Mouse (Mus musculus): ENCODE results near the gene Tesk1. TPM values are rescaled to one million over a fixed set of nuclear protein-coding genes. Genes with fewer than 3 reads are reported as not detected.

Gene Tesk1
- total and polyA plus RNA-seq, 3 experiments, result 1.9 to 6.0 (median 4.5) TPM

DNA sequence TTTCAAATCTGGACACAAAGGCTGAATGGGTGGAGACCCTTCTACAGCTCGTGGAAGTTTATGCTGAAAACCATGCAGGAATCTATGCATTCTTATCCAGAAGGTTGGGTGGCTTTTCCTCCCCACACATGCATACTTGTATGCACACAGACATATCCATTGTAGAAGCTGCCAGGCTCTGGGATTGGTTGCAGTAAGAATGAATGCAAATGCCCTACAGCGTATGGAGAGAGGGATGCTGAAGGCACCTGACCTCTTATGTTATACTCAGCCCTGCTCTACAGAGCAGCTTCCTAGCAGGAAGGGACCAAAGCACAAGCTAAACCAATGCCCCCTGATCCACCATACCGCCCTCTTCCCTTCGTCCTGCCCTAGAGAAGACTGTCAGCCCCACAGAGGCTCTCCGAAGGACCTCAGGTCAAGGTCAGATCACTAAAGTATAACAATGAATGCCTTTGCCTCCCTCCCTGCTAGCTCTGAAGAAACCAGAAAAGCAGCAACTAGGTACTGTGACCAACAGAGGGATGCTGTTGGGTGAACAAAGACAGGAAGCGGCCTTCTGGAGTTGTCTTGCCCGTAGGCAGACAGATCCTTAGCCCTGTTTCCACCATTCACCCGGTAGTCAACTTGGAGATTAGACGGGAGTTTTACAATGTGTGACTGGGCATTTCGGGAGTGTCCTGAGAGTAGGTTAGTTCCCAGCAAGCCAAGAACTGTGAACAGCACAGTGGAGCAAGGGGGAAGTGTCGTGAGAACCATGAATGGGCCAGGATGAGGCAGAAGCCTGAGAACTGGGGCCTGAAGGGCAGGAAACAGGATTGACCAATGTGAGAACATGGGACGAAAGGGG, 34.4 kb upstream of the Tesk1 start:
- no peaks in the 10 kb centered on the region for H3K36me3 ChIP-seq (replicated peaks in 1 of 2; ENCODE audit: control insufficient read depth in 1 of 2, insufficient read depth in 1 of 2, low read length in 1 of 2)
- no peak overlapping the region for H3K27ac ChIP-seq (ENCODE audit: insufficient read depth, low read depth)
- H3K4me2 ChIP-seq (ENCODE audit: insufficient read depth, low read depth, poor library complexity, severe bottlenecking), result no peak overlapping the region
- in situ Hi-C loops (cut with MboI; ENCODE audit: low pct_ligation_motif_present, low pct_unique_long_range_greater_than_20kb, low sequenced_read_pairs) (loop anchor here (25.0 kb wide), 1 partner anchor 320 kb away; no protein-coding TSS in a partner anchor), dilution Hi-C loops (cut with MboI; ENCODE audit: extremely low pct_ligation_motif_present, extremely low pct_unique_long_range_greater_than_20kb, low sequenced_read_pairs) (no loop called here)
- no peak for TF ChIP-seq USF2 (conservative IDR thresholded peaks at IDR 0.05; ENCODE audit: low read depth, low read length)
- no peak for TF ChIP-seq JUND (conservative IDR thresholded peaks at IDR 0.05; ENCODE audit: low read depth, low read length)
- no peak for TF ChIP-seq MAX (IDR thresholded peaks at IDR 0.05; ENCODE audit: low read length)
- no peak for TF ChIP-seq ZKSCAN1 (IDR thresholded peaks at IDR 0.05; ENCODE audit: borderline replicate concordance, low read depth, low read length)
- no peak for TF ChIP-seq UBTF (IDR thresholded peaks at IDR 0.05; ENCODE audit: low read depth, low read length)
- H3K79me2 ChIP-seq (replicated peaks; ENCODE audit: control insufficient read depth, extremely low read depth, insufficient read depth, poor library complexity, severe bottlenecking), result no peaks in the 10 kb centered on the region
- DNase-seq (ENCODE audit: extremely low read depth), result no peak
- no peak overlapping the region for H3K4me3 ChIP-seq (replicated peaks in 1 of 3; ENCODE audit: low read depth in 2 of 3, low read length in 2 of 3, poor library complexity in 1 of 3)
- peaks cover 3% of the 10 kb centered on the region for H3K27me3 ChIP-seq (replicated peaks)
- no peak overlapping the region for H3K9ac ChIP-seq (ENCODE audit: insufficient read depth, low read depth)
- H3K4me1 ChIP-seq (ENCODE audit: control insufficient read depth in 1 of 2, insufficient read depth in 2 of 2), result peaks cover 0 to 6% of the 10 kb centered on the region in 2 experiments; a peak in 1 of 4 replicates
- no peaks in the 10 kb centered on the region for H3K9me3 ChIP-seq (replicated peaks; ENCODE audit: low read length)

DNA sequence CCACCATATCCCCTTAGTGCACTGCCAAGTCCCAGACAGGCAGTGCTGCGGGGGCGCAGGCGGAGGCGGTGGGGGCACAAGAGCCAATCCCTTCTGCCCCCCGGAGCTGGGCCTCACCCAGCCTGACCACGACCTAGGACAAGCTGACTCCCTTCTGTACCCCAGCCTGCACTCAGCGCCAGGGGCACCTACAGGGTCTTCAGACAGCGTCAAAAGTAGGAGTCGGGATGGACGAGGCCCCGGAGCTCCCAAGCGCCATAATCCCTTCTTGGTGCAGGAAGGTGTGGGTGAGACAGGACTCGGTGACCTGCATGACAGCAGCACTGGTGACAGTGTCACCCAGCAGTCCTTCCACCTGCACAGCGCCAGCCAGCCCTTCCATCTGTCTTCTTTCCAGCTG, 27.0 kb upstream of the Tesk1 start:
- no peaks in the 10 kb centered on the region for H3K9me3 ChIP-seq (replicated peaks; ENCODE audit: low read length)
- no peak overlapping the region for H3K4me2 ChIP-seq (ENCODE audit: insufficient read depth, low read depth, poor library complexity, severe bottlenecking)
- no peak overlapping the region for H3K4me3 ChIP-seq (replicated peaks in 1 of 3; ENCODE audit: low read depth in 2 of 3, low read length in 2 of 3, poor library complexity in 1 of 3)
- TF ChIP-seq MXI1 (IDR thresholded peaks at IDR 0.05; ENCODE audit: low read depth, low read length) (no peak), RAD21 (IDR thresholded peaks at IDR 0.05; ENCODE audit: low read depth, low read length) (no peak), HCFC1 (IDR thresholded peaks at IDR 0.05; ENCODE audit: low read depth, low read length) (no peak), POLR2AphosphoS2 (IDR thresholded peaks at IDR 0.05; ENCODE audit: low read depth, low read length) (no peak), SIN3A (IDR thresholded peaks at IDR 0.05; ENCODE audit: low read length) (no peak), UBTF (IDR thresholded peaks at IDR 0.05; ENCODE audit: low read depth, low read length) (no peak), MYC (IDR thresholded peaks at IDR 0.05; ENCODE audit: low read depth, low read length) (no peak), RCOR1 (conservative IDR thresholded peaks at IDR 0.05; ENCODE audit: low read depth, low read length) (no peak), MAFK (IDR thresholded peaks at IDR 0.05; ENCODE audit: insufficient replicate concordance, low read length) (no peak), USF1 (IDR thresholded peaks at IDR 0.05; ENCODE audit: low read depth, low read length) (no peak), MAX (IDR thresholded peaks at IDR 0.05; ENCODE audit: low read length) (no peak), SMC3 (IDR thresholded peaks at IDR 0.05; ENCODE audit: low read depth, low read length) (no peak)
- no peak for DNase-seq (ENCODE audit: extremely low read depth)
- no peak overlapping the region for H3K27ac ChIP-seq (ENCODE audit: insufficient read depth, low read depth)
- H3K36me3 ChIP-seq (replicated peaks in 1 of 2; ENCODE audit: control insufficient read depth in 1 of 2, insufficient read depth in 1 of 2, low read length in 1 of 2), result no peaks in the 10 kb centered on the region
- dilution Hi-C loops (cut with MboI; ENCODE audit: extremely low pct_ligation_motif_present, extremely low pct_unique_long_range_greater_than_20kb, low sequenced_read_pairs), result no loop called here
- no peaks in the 10 kb centered on the region for H3K79me2 ChIP-seq (replicated peaks; ENCODE audit: control insufficient read depth, extremely low read depth, insufficient read depth, poor library complexity, severe bottlenecking)
- H3K9ac ChIP-seq (ENCODE audit: insufficient read depth, low read depth), result no peak overlapping the region
- peaks cover under 1 to 17% of the 10 kb centered on the region in 2 experiments for H3K4me1 ChIP-seq (ENCODE audit: control insufficient read depth in 1 of 2, insufficient read depth in 2 of 2)
- H3K27me3 ChIP-seq (replicated peaks), result peaks cover 11% of the 10 kb centered on the region
- in situ Hi-C loops (cut with MboI; ENCODE audit: low pct_ligation_motif_present, low pct_unique_long_range_greater_than_20kb, low sequenced_read_pairs), result loop anchor here (25.0 kb wide), 1 partner anchor 327 kb away; no protein-coding TSS in a partner anchor
